Mouse (Mus musculus) adipocyte (in vitro differentiated cells): ENCODE measurements around the gene Noa1.

Experiments used
- DNase-seq: peaks from one replicate; pipeline ENCODE4 v3.0.0-alpha.2; 2016; ENCODE audit warnings: low spot score

The Noa1 gene

GRCm38 (mm10) chr5:77289686-77290085 is 20.2 kb downstream of the Noa1 start:
- no peak for DNase-seq

GRCm38 (mm10) chr5:77287901-77288300 is 22.0 kb downstream of the Noa1 start:
- DNase-seq: peak; percentile 39

DNA sequence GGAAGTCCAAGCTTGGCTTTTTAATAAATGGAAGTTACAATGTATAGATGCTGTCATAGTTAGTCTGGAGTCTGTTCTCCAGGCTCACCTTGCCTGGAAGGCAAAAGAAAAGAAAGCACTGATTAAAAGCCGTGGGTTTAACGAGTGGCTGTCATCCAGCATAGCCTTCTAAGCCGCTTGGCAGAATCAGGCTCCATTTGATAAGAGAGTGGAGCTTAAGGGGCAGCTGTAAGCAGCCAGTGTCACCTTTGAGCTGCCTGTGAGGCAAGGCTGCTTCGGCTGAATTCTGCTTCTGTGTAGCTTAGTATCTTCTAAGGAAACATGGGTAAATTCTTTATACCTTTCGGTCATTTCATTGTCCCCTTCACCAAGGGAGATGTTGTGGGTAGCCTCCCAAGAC is 23.0 kb downstream of the Noa1 start:
- DNase-seq: no peak

DNA sequence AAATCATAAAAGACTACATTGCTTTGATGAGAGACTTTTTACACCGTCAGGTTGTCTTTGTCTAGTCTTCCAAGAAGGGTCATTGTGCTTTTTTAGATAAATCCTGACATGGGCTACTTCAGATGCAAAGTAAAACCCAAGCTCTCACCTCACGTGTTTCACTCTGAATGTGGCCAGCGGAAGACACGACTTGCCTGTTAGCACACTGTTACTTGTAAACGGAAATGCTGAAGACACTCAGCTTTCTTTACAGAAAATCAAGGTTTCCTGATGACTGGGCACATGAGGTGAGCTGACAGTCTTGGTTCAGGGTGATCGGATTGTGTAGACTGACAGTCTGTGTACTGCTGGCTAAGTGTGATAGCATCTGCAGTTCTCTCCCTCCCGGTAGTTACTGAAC is 24.2 kb downstream of the Noa1 start:
- DNase-seq: no peak

- DNase-seq: peak; percentile 39
These were observed 27.6 kb downstream of the Noa1 start for GRCm38 (mm10) chr5:77282242-77282641.

- no peak for DNase-seq
These were observed 28.2 kb downstream of the Noa1 start for GRCm38 (mm10) chr5:77281518-77282174.

GRCm38 (mm10) chr5:77277204-77277603 is 32.7 kb downstream of the Noa1 start:
- peak; percentile 32 for DNase-seq

DNA sequence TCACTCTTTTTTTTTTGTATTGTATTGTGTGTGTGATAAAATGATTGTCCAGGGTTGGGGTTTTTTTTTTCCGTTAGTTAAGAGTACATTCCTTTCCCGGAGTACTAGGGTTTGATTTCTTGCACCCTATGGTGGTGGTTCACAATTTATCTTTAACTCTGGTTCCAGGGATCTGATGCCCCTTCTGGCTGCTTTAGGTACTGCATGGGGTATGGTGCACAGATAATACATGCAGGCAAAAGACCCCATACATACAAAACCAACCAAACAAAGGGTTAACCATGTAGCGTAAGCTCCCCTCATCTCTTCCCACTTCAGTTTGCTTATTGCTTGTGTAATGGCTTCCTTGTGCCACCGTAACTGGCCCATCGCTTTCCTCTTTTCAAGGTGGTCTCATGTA is 33.9 kb downstream of the Noa1 start:
- no peak for DNase-seq

- DNase-seq: no peak
These were observed 36.7 kb downstream of the Noa1 start for GRCm38 (mm10) chr5:77273151-77273550.

GRCm38 (mm10) chr5:77269399-77269798 is 40.5 kb downstream of the Noa1 start:
- DNase-seq: no peak

DNA sequence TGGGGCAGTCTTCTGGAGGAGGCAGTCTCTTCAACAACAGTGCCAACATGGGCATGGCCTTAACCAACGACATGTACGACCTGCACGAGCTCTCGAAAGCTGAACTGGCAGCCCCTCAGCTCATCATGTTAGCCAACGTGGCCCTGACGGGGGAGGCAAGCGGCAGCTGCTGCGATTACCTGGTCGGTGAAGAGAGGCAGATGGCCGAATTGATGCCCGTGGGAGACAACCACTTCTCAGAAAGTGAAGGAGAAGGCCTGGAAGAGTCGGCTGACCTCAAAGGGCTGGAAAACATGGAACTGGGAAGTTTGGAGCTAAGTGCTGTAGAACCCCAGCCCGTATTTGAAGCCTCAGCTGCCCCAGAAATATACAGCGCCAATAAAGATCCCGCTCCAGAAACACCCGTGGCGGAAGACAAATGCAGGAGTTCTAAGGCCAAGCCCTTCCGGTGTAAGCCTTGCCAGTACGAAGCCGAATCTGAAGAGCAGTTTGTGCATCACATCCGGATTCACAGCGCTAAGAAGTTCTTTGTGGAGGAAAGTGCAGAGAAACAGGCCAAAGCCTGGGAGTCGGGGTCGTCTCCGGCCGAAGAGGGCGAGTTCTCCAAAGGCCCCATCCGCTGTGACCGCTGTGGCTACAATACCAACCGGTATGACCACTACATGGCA is 41.8 kb downstream of the Noa1 start:
- DNase-seq: no peak

DNA sequence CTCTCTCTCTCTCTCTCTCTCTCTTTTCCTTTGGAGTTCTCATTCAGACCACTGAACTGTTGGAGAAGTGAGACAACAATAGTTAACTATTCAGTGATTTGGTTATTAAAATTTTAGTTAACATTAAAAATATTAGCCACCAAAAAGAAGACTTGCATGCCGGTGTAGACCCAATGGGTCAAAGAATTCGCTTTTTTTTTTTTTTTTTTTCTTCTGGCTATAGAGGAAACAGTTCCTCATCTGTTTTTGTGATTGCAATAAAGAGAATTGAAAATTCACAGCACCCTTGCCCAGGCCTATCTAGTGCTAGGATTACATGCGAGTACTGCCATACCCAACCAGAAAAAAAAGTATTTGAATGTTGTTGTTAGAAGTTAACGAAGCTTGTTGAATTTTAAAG is 42.4 kb downstream of the Noa1 start:
- DNase-seq: no peak

- no peak for DNase-seq
These were observed 42.9 kb downstream of the Noa1 start for GRCm38 (mm10) chr5:77266886-77267401.

GRCm38 (mm10) chr5:77266066-77266885 is 43.6 kb downstream of the Noa1 start:
- DNase-seq: peak; percentile 71

DNA sequence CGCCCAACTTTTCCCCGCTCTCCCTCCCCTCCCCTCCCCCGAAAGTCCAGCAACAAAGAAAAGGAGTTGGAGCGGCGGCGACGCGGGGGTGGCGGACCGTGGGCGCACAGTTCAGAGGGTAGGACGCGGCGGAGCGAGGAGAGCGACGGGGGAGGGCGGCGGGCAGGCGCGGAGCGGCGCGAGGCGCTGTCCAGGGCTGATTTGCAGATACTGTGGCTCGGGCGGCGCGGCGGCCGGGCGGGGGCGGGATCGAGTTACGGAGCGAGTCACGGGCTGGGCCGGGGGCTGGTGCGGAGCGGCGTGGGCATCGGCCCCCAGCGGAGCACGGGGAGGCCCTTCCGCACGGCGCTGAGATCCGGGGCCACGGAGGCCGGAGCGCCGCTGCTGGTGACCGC is 44.2 kb downstream of the Noa1 start:
- peak; percentile 77 for DNase-seq

DNA sequence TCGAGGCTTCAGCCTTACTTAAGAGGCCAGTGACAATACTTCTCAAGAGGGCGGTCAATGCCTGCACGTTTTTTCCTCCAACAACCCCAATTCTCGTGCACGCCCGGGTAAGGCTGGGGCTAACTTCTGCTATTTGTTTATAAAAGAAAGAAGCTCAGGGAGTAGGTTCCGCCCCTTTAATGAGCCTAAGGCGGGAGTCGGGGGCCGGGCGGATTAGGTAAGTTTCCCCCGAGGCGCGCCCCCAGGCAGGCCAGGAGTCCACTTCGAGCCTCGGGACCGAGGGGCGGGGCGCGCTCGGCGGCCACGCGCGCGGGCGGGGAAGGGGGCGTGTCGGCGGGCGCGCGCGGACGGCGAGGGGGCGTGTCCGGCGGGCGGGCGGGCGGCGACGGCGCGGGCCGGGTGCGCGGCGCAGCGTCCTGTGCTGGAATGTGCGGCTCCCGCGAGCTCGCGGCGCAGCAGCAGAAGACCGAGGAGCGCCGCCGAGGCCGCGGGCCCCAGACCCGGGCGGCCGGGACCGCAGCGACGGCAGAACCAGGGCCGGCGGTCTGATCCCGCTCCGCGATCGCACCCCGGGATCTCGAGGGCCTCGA is 44.7 kb downstream of the Noa1 start, which contains the start of gene Rest:
Rest (plus strand) TSS at position 411 of the 590 bp plus-strand sequence.
- DNase-seq: peak; percentile 74

DNA sequence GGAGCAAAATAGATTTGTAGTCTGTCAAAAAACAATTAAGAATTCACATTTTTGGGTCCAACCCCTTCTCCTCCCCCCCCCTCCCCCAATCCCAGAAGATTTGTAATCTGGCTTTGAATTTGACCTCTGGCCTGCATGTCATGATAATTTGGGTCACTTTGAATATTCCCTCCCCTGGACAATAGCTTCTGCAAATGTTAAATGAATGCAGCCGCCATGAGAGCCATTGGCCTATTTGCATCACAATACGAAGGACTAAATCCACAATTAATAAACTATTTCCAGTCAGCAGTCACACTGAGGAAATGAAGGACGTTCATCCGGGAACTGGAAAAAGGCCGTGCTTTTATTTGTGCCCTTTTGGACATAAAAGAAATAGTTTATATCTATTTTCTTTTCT is 47.8 kb downstream of the Noa1 start:
- DNase-seq: no peak

- DNase-seq: no peak
These were observed 48.7 kb downstream of the Noa1 start for GRCm38 (mm10) chr5:77261137-77261536.

DNA sequence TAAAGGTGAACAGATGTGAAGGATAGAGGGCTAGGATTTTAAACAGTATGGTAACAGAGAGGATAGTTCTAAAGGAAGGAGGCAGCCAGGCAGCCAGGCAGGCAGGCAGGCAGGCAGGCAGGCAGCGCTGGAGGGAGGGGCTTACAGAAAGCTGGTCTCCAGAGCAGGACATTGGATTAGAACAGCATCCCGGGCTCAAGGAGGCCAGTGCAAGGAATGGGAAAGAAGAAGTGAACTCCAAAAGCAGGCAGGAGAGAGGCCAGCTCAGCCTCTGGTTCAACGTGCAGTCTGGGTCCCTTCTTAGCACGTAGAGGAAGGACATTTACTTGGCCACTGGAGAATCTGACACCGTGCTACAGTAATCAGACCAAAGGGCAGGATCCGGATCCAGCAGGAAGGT is 49.7 kb downstream of the Noa1 start:
- DNase-seq: no peak

GRCm38 (mm10) chr5:77259315-77259714 is 50.6 kb downstream of the Noa1 start:
- DNase-seq: no peak

GRCm38 (mm10) chr5:77257603-77258002 is 52.3 kb downstream of the Noa1 start:
- no peak for DNase-seq

- no peak for DNase-seq
These were observed 55.5 kb downstream of the Noa1 start for GRCm38 (mm10) chr5:77254402-77254801.
